Mouse (Mus musculus): ENCODE measurements at regions not wholly inside any gene's neighbourhood (a gene's known extent, or its start where the extent isn't known, plus 50 kb on each side); places are given as distances from the start of the nearest gene placed in this dataset.
A peak's percentile ranks its signal among the peaks of the same experiment; 100 is the strongest.

DNA sequence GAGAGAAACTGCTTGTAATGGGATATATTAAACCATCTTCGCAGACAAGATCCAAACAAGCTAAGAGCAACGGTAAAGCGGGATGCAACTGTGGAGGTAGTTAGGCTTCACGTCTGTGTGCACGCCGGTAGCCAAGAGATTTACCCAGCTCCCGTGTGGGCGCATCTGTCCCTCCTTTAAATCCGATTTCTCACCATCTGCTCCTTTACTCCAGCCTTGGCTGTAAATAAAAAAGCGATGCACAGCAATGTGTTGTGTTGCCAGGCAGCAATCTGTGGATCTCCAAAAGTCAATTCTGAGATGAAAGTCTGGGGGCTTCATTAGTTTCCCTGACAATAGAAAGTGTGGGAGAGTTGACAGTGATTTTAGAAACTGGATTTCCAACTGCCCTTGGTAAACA lies 57.6 kb upstream of the Ralgps2 start:
- ATAC-seq (replicated peaks in 1 of 2; ENCODE audit: insufficient read depth in 1 of 2, low FRiP score in 2 of 2, low TSS enrichment in 1 of 2, low read depth in 1 of 2, poor library complexity in 2 of 2, severe bottlenecking in 2 of 2), result no peak

DNA sequence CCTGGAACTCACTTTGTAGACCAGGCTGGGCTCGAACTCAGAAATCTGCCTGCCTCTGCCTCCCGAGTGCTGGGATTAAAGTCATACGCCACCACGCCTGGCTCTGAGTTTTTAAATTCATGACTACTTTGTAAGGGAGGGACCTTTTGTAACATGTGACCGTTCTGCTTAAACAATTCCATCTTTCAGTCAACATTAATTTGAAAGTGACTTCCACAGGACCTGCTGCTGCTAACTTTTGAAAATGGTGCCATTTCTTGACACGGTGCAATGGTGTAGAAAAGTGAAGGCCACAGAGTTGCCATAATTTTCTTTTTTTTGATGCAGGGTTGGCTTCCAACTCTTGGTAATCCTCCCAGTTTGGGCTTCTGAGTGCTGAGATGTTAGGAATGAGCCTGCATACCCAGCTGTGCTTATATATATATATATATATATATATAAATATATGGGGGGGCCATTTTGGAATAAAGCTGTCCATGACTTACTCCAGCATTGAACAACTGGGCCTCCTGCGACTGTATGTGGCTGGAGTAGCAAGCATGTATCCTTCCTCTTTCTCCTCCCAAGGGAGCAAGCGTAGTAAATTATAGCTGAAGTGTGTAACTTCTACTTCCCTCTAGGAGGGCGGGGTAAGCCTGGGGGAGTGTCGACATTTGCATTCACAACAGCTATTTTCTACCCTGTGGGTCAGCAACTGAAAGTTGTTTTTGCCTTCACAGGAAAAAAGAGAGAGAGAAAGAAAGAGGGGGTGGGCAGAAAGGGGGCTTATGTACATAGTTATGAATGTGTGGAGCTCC lies 56.9 kb upstream of the Ralgps2 start:
- ATAC-seq (replicated peaks in 1 of 2; ENCODE audit: insufficient read depth in 1 of 2, low FRiP score in 2 of 2, low TSS enrichment in 1 of 2, low read depth in 1 of 2, poor library complexity in 2 of 2, severe bottlenecking in 2 of 2), result peak; percentile 84 to 88; a peak in 3 of 4 replicates

- no peak for ATAC-seq (replicated peaks in 1 of 2; ENCODE audit: insufficient read depth in 1 of 2, low FRiP score in 2 of 2, low TSS enrichment in 1 of 2, low read depth in 1 of 2, poor library complexity in 2 of 2, severe bottlenecking in 2 of 2)
Measured at GRCm38 (mm10) chr1:156995180-156995951, 55.9 kb upstream of the Ralgps2 start.

DNA sequence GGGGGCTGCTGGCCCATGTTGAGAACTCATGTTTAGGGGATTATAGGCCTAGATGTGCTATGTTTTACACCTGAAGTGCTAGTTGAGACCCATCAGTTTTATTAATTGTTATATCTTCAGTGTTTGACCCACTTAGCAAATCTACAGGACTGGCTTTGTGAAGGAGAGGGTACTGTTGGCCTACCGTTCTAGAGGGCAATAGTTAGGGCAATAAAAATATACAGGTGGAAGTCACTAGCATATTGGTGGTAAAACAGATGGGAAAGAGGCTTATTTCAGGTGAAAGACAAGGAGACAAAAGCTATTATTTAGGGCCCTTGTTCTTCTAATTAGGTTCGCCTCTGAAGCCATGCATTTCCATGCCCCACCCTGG lies 55.2 kb upstream of the Ralgps2 start:
- ATAC-seq (replicated peaks in 1 of 2; ENCODE audit: insufficient read depth in 1 of 2, low FRiP score in 2 of 2, low TSS enrichment in 1 of 2, low read depth in 1 of 2, poor library complexity in 2 of 2, severe bottlenecking in 2 of 2), result no peak

- no peak for ATAC-seq (replicated peaks in 1 of 2; ENCODE audit: insufficient read depth in 1 of 2, low FRiP score in 2 of 2, low TSS enrichment in 1 of 2, low read depth in 1 of 2, poor library complexity in 2 of 2, severe bottlenecking in 2 of 2)
Measured at GRCm38 (mm10) chr1:156994005-156994643, 54.7 kb upstream of the Ralgps2 start.

DNA sequence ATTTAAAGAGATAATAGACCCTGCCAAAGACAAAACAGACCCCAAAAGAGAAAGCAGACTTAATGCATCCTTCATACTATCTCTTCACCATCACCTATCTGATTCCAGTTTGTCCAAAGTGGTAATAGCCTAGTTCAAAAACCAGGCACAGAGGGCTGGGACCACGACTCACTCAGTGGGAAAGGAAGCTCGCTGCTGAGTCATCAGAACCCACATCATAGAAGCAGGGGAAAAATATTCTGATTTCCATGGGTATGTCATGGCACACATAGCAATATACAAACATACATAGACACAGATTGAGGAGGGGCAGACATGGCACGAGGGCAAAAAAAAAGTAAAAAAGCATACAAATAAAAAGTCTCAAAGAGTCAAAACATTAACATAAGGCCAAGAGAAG lies 53.7 kb upstream of the Ralgps2 start:
- ATAC-seq (replicated peaks in 1 of 2; ENCODE audit: insufficient read depth in 1 of 2, low FRiP score in 2 of 2, low TSS enrichment in 1 of 2, low read depth in 1 of 2, poor library complexity in 2 of 2, severe bottlenecking in 2 of 2), result no peak

DNA sequence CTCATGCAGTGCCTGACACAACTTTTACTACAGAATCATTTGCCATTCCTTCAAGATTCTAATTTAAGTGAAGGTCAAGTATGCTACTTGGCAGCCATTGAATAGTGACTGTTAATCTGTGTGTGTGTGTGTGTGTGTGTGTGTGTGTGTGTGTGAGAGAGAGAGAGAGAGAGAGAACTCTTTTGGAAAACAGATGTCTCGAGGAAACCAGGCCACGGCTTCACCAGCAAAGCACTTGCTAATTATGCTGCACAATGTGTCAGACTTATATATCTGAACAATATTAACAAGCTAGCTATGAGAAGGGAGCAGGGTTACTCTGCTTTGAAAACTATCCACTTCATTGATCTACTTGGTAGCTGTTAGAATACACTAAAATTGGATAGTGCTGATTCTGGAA lies 53.1 kb upstream of the Ralgps2 start:
- ATAC-seq (replicated peaks in 1 of 2; ENCODE audit: insufficient read depth in 1 of 2, low FRiP score in 2 of 2, low TSS enrichment in 1 of 2, low read depth in 1 of 2, poor library complexity in 2 of 2, severe bottlenecking in 2 of 2), result no peak

GRCm38 (mm10) chr1:156990567-156991494 lies 51.4 kb upstream of the Ralgps2 start:
- no peak for ATAC-seq (replicated peaks in 1 of 2; ENCODE audit: insufficient read depth in 1 of 2, low FRiP score in 2 of 2, low TSS enrichment in 1 of 2, low read depth in 1 of 2, poor library complexity in 2 of 2, severe bottlenecking in 2 of 2)

DNA sequence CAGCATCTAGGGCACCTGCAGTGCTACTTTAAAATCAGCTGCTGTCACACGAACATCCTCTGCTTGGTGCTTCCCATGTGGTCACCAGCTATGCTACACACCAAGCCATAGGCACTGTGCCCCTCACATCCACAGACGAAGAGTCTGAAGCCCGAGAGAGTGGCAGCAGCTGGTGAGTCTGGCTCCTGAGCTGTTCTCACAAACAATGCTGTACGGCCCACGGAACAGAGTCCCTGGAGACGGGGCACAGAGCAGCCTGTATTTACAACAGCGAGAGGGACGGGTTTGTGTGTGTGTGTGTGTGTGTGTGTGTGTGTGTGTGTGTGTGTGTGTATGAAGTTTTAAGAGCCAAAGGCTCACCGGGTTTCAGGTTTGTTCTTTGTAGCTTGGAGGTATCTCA lies 50.7 kb upstream of the Ralgps2 start:
- no peak for ATAC-seq (replicated peaks in 1 of 2; ENCODE audit: insufficient read depth in 1 of 2, low FRiP score in 2 of 2, low TSS enrichment in 1 of 2, low read depth in 1 of 2, poor library complexity in 2 of 2, severe bottlenecking in 2 of 2)

GRCm38 (mm10) chr1:156989149-156989785 lies 49.8 kb upstream of the Ralgps2 start:
- no peak for ATAC-seq (replicated peaks in 1 of 2; ENCODE audit: insufficient read depth in 1 of 2, low FRiP score in 2 of 2, low TSS enrichment in 1 of 2, low read depth in 1 of 2, poor library complexity in 2 of 2, severe bottlenecking in 2 of 2)
